Mouse (Mus musculus): ENCODE results near the gene Cdk5rap2. TPM values are rescaled to one million over a fixed set of nuclear protein-coding genes. Genes with fewer than 3 reads are reported as not detected.

Cdk5rap2 gene
- polyA plus RNA-seq, 1 experiment from 2014 or later: 7.2 TPM

GRCm38 (mm10) chr4:70260419-70260807 lies 149.8 kb downstream of the Cdk5rap2 start:
- no peak overlapping the region for H3K4me2 ChIP-seq
- no peaks in the 10 kb centered on the region for H3K4me1 ChIP-seq (replicated peaks)
- H3K27me3 ChIP-seq: no peaks in the 10 kb centered on the region
- WGBS: 85% methylated on average over 11 of the region's 11 CpGs
- no peak for ATAC-seq (replicated peaks; ENCODE audit: insufficient number of reproducible peaks, insufficient read depth, low FRiP score, low read depth)
- H3K9me3 ChIP-seq (replicated peaks): no peaks in the 10 kb centered on the region
- H3K9ac ChIP-seq: no peak overlapping the region
- no peak overlapping the region for H3K4me3 ChIP-seq
- peaks cover 20% of the 10 kb centered on the region for H3K36me3 ChIP-seq
- H3K27ac ChIP-seq: no peak overlapping the region

GRCm38 (mm10) chr4:70259726-70260418 lies 150.4 kb downstream of the Cdk5rap2 start:
- H3K4me3 ChIP-seq: no peak overlapping the region
- H3K9ac ChIP-seq: no peak overlapping the region
- no peaks in the 10 kb centered on the region for H3K4me1 ChIP-seq (replicated peaks)
- no peaks in the 10 kb centered on the region for H3K27me3 ChIP-seq
- H3K36me3 ChIP-seq: peaks cover 24% of the 10 kb centered on the region
- H3K27ac ChIP-seq: no peak overlapping the region
- no peaks in the 10 kb centered on the region for H3K9me3 ChIP-seq (replicated peaks)
- WGBS: 84% methylated on average over 3 of the region's 3 CpGs
- ATAC-seq (replicated peaks; ENCODE audit: insufficient number of reproducible peaks, insufficient read depth, low FRiP score, low read depth): no peak
- no peak overlapping the region for H3K4me2 ChIP-seq

GRCm38 (mm10) chr4:70258826-70259225 lies 151.4 kb downstream of the Cdk5rap2 start:
- H3K4me2 ChIP-seq: no peak overlapping the region
- no peak overlapping the region for H3K4me3 ChIP-seq
- no peaks in the 10 kb centered on the region for H3K9me3 ChIP-seq (replicated peaks)
- peaks cover 22% of the 10 kb centered on the region for H3K36me3 ChIP-seq
- H3K27ac ChIP-seq: no peak overlapping the region
- 62% methylated on average over 9 of the region's 9 CpGs for WGBS
- ATAC-seq (replicated peaks; ENCODE audit: insufficient number of reproducible peaks, insufficient read depth, low FRiP score, low read depth): no peak
- no peak overlapping the region for H3K9ac ChIP-seq
- H3K27me3 ChIP-seq: no peaks in the 10 kb centered on the region
- no peaks in the 10 kb centered on the region for H3K4me1 ChIP-seq (replicated peaks)

- no peak overlapping the region for H3K9ac ChIP-seq
- H3K4me1 ChIP-seq (replicated peaks): no peaks in the 10 kb centered on the region
- no peaks in the 10 kb centered on the region for H3K9me3 ChIP-seq (replicated peaks)
- peaks cover 18% of the 10 kb centered on the region for H3K36me3 ChIP-seq
- H3K27me3 ChIP-seq: no peaks in the 10 kb centered on the region
- no peak overlapping the region for H3K4me2 ChIP-seq
- WGBS: 82% methylated on average over 6 of the region's 6 CpGs
- no peak overlapping the region for H3K4me3 ChIP-seq
- no peak overlapping the region for H3K27ac ChIP-seq
- no peak for ATAC-seq (replicated peaks; ENCODE audit: insufficient number of reproducible peaks, insufficient read depth, low FRiP score, low read depth)
These were observed 152.0 kb downstream of the Cdk5rap2 start for GRCm38 (mm10) chr4:70258205-70258604.

GRCm38 (mm10) chr4:70251782-70252181 lies 158.5 kb downstream of the Cdk5rap2 start:
- Histone ChIP-seq H3K4me1 (replicated peaks) (no peaks in the 10 kb centered on the region), H3K36me3 (peaks cover 26% of the 10 kb centered on the region), H3K9me3 (replicated peaks) (no peaks in the 10 kb centered on the region), H3K4me3 (no peak overlapping the region), H3K4me2 (no peak overlapping the region), H3K9ac (no peak overlapping the region), H3K27me3 (no peaks in the 10 kb centered on the region), H3K27ac (no peak overlapping the region)
- WGBS: 77% methylated on average over 5 of the region's 5 CpGs
- no peak for ATAC-seq (replicated peaks; ENCODE audit: insufficient number of reproducible peaks, insufficient read depth, low FRiP score, low read depth)

- ATAC-seq (replicated peaks; ENCODE audit: insufficient number of reproducible peaks, insufficient read depth, low FRiP score, low read depth): no peak
- Histone ChIP-seq H3K4me3 (no peak overlapping the region), H3K4me1 (replicated peaks) (peaks cover 3% of the 10 kb centered on the region; the same call in 1 of the 2 replicates), H3K27ac (no peak overlapping the region), H3K4me2 (no peak overlapping the region), H3K9ac (no peak overlapping the region), H3K36me3 (peaks cover 35% of the 10 kb centered on the region), H3K9me3 (replicated peaks) (no peaks in the 10 kb centered on the region), H3K27me3 (no peaks in the 10 kb centered on the region)
- 85% methylated on average over 6 of the region's 6 CpGs for WGBS
These were observed 164.5 kb downstream of the Cdk5rap2 start for GRCm38 (mm10) chr4:70245706-70246105.

GRCm38 (mm10) chr4:70243561-70244120 lies 166.6 kb downstream of the Cdk5rap2 start:
- Histone ChIP-seq H3K4me3 (no peak overlapping the region), H3K4me1 (replicated peaks) (peaks cover 3% of the 10 kb centered on the region; the same call in 1 of the 2 replicates), H3K4me2 (no peak overlapping the region), H3K27me3 (no peaks in the 10 kb centered on the region), H3K36me3 (peaks cover 28% of the 10 kb centered on the region; the same call in 1 of the 2 replicates), H3K9ac (no peak overlapping the region), H3K27ac (no peak overlapping the region), H3K9me3 (replicated peaks) (no peaks in the 10 kb centered on the region)
- no peak for ATAC-seq (replicated peaks; ENCODE audit: insufficient number of reproducible peaks, insufficient read depth, low FRiP score, low read depth)
- 48% methylated on average over 3 of the region's 3 CpGs for WGBS

- no peaks in the 10 kb centered on the region for H3K9me3 ChIP-seq (replicated peaks)
- no peak overlapping the region for H3K27ac ChIP-seq
- H3K9ac ChIP-seq: no peak overlapping the region
- peak; percentile 22; the same call in 1 of the 2 replicates for ATAC-seq (replicated peaks; ENCODE audit: insufficient number of reproducible peaks, insufficient read depth, low FRiP score, low read depth)
- peaks cover 3% of the 10 kb centered on the region; the same call in 1 of the 2 replicates for H3K4me1 ChIP-seq (replicated peaks)
- no peaks in the 10 kb centered on the region for H3K27me3 ChIP-seq
- no peak overlapping the region for H3K4me2 ChIP-seq
- WGBS: 84% methylated on average over 7 of the region's 7 CpGs
- peaks cover 54% of the 10 kb centered on the region for H3K36me3 ChIP-seq
- no peak overlapping the region for H3K4me3 ChIP-seq
These were observed 170.5 kb downstream of the Cdk5rap2 start for GRCm38 (mm10) chr4:70239731-70240130.

- peaks cover 54% of the 10 kb centered on the region for H3K36me3 ChIP-seq
- 90% methylated on average over 6 of the region's 6 CpGs for WGBS
These were observed 171.4 kb downstream of the Cdk5rap2 start for GRCm38 (mm10) chr4:70238862-70239261.

GRCm38 (mm10) chr4:70232383-70232782 lies 177.9 kb downstream of the Cdk5rap2 start:
- no peak for ATAC-seq (replicated peaks; ENCODE audit: insufficient number of reproducible peaks, insufficient read depth, low FRiP score, low read depth)
- no peak overlapping the region for H3K27ac ChIP-seq
- no peak overlapping the region for H3K9ac ChIP-seq
- peaks cover 32% of the 10 kb centered on the region for H3K36me3 ChIP-seq
- no peak overlapping the region for H3K4me3 ChIP-seq
- 74% methylated on average over 3 of the region's 3 CpGs for WGBS
- no peaks in the 10 kb centered on the region for H3K4me1 ChIP-seq (replicated peaks)
- no peaks in the 10 kb centered on the region for H3K27me3 ChIP-seq
- no peak overlapping the region for H3K4me2 ChIP-seq
- no peaks in the 10 kb centered on the region for H3K9me3 ChIP-seq (replicated peaks)

More at GRCm38 (mm10) chr4:70238862-70239261, 171.4 kb downstream of the Cdk5rap2 start:
- H3K9ac ChIP-seq: no peak overlapping the region
- H3K4me3 ChIP-seq: no peak overlapping the region
- peaks cover 2% of the 10 kb centered on the region; the same call in 1 of the 2 replicates for H3K4me1 ChIP-seq (replicated peaks)
- no peak for ATAC-seq (replicated peaks; ENCODE audit: insufficient number of reproducible peaks, insufficient read depth, low FRiP score, low read depth)
- no peak overlapping the region for H3K27ac ChIP-seq
- H3K9me3 ChIP-seq (replicated peaks): no peaks in the 10 kb centered on the region
- no peaks in the 10 kb centered on the region for H3K27me3 ChIP-seq
- no peak overlapping the region for H3K4me2 ChIP-seq

- Histone ChIP-seq H3K27ac (no peak overlapping the region), H3K9ac (no peak overlapping the region), H3K4me3 (no peak overlapping the region), H3K4me2 (no peak overlapping the region), H3K27me3 (no peaks in the 10 kb centered on the region), H3K36me3 (peaks cover 20% of the 10 kb centered on the region), H3K9me3 (replicated peaks) (no peaks in the 10 kb centered on the region), H3K4me1 (replicated peaks) (no peaks in the 10 kb centered on the region)
- WGBS: 88% methylated on average over 4 of the region's 4 CpGs
- no peak for ATAC-seq (replicated peaks; ENCODE audit: insufficient number of reproducible peaks, insufficient read depth, low FRiP score, low read depth)
These were observed 180.4 kb downstream of the Cdk5rap2 start for GRCm38 (mm10) chr4:70229874-70230273.

- H3K36me3 ChIP-seq: peaks cover 15% of the 10 kb centered on the region
- no peak overlapping the region for H3K4me2 ChIP-seq
- H3K9ac ChIP-seq: no peak overlapping the region
- no peaks in the 10 kb centered on the region for H3K27me3 ChIP-seq
- H3K9me3 ChIP-seq (replicated peaks): no peaks in the 10 kb centered on the region
- H3K4me3 ChIP-seq: no peak overlapping the region
- ATAC-seq (replicated peaks; ENCODE audit: insufficient number of reproducible peaks, insufficient read depth, low FRiP score, low read depth): no peak
- WGBS: 71% methylated on average over 2 of the region's 2 CpGs
- no peaks in the 10 kb centered on the region for H3K4me1 ChIP-seq (replicated peaks)
- H3K27ac ChIP-seq: no peak overlapping the region
These were observed 181.9 kb downstream of the Cdk5rap2 start for GRCm38 (mm10) chr4:70228350-70228749.

Measured in heart, embryonic 15.5 days (tissue).